Mouse (Mus musculus): Measurements from ENCODE around the gene Pik3c2g. TPM values are rescaled to one million over a fixed set of nuclear protein-coding genes. Genes with fewer than 3 reads are reported as not detected.

Pik3c2g gene
- polyA plus RNA-seq, 1 experiment from 2014 or later: 0.09 TPM

- no peak overlapping the region for H3K4me2 ChIP-seq
- no peaks in the 10 kb centered on the region for H3K27me3 ChIP-seq
- no peaks in the 10 kb centered on the region for H3K4me1 ChIP-seq
- H3K27ac ChIP-seq: no peak overlapping the region
- WGBS: 29% methylated on average over 2 of the region's 2 CpGs
- H3K9ac ChIP-seq: no peak overlapping the region
- no peak overlapping the region for H3K4me3 ChIP-seq
- no peaks in the 10 kb centered on the region for H3K36me3 ChIP-seq (ENCODE audit: poor library complexity, severe bottlenecking)
- ATAC-seq: no peak
- H3K9me3 ChIP-seq (replicated peaks): no peaks in the 10 kb centered on the region
Measured at GRCm38 (mm10) chr6:139596433-139596832, 9.4 kb downstream of the Pik3c2g start.

- no peak for ATAC-seq
- Histone ChIP-seq H3K4me2 (no peak overlapping the region), H3K36me3 (ENCODE audit: poor library complexity, severe bottlenecking) (no peaks in the 10 kb centered on the region), H3K27ac (no peak overlapping the region), H3K27me3 (no peaks in the 10 kb centered on the region), H3K9me3 (replicated peaks) (no peaks in the 10 kb centered on the region), H3K4me1 (no peaks in the 10 kb centered on the region), H3K4me3 (no peak overlapping the region), H3K9ac (no peak overlapping the region)
- 89% methylated on average over 1 of the region's 1 CpGs for WGBS
Measured at GRCm38 (mm10) chr6:139599216-139599615, 12.2 kb downstream of the Pik3c2g start.

GRCm38 (mm10) chr6:139618774-139619173 lies 31.8 kb downstream of the Pik3c2g start:
- Histone ChIP-seq H3K4me3 (no peak overlapping the region), H3K27me3 (no peaks in the 10 kb centered on the region), H3K4me1 (no peaks in the 10 kb centered on the region), H3K9ac (no peak overlapping the region), H3K4me2 (no peak overlapping the region), H3K9me3 (replicated peaks) (no peaks in the 10 kb centered on the region), H3K36me3 (ENCODE audit: poor library complexity, severe bottlenecking) (no peaks in the 10 kb centered on the region), H3K27ac (no peak overlapping the region)
- 85% methylated on average over 4 of the region's 4 CpGs for WGBS
- no peak for ATAC-seq

GRCm38 (mm10) chr6:139624756-139625155 lies 37.7 kb downstream of the Pik3c2g start:
- ATAC-seq: no peak
- H3K36me3 ChIP-seq (ENCODE audit: poor library complexity, severe bottlenecking): no peaks in the 10 kb centered on the region
- no peak overlapping the region for H3K27ac ChIP-seq
- no peak overlapping the region for H3K9ac ChIP-seq
- no peaks in the 10 kb centered on the region for H3K4me1 ChIP-seq
- H3K9me3 ChIP-seq (replicated peaks): no peaks in the 10 kb centered on the region
- no peaks in the 10 kb centered on the region for H3K27me3 ChIP-seq
- no peak overlapping the region for H3K4me2 ChIP-seq
- no peak overlapping the region for H3K4me3 ChIP-seq

- H3K27ac ChIP-seq: no peak overlapping the region
- no peaks in the 10 kb centered on the region for H3K36me3 ChIP-seq (ENCODE audit: poor library complexity, severe bottlenecking)
- 91% methylated on average over 3 of the region's 3 CpGs for WGBS
- no peak overlapping the region for H3K4me2 ChIP-seq
- ATAC-seq: no peak
- H3K9me3 ChIP-seq (replicated peaks): no peaks in the 10 kb centered on the region
- H3K27me3 ChIP-seq: no peaks in the 10 kb centered on the region
- H3K9ac ChIP-seq: no peak overlapping the region
- no peaks in the 10 kb centered on the region for H3K4me1 ChIP-seq
- no peak overlapping the region for H3K4me3 ChIP-seq
Measured at GRCm38 (mm10) chr6:139634561-139634960, 47.5 kb downstream of the Pik3c2g start.

GRCm38 (mm10) chr6:139655399-139655798 lies 68.4 kb downstream of the Pik3c2g start:
- WGBS: 31% methylated on average over 4 of the region's 4 CpGs
- ATAC-seq: no peak
- no peak overlapping the region for H3K27ac ChIP-seq
- no peaks in the 10 kb centered on the region for H3K4me1 ChIP-seq
- no peaks in the 10 kb centered on the region for H3K36me3 ChIP-seq (ENCODE audit: poor library complexity, severe bottlenecking)
- no peak overlapping the region for H3K4me3 ChIP-seq
- H3K27me3 ChIP-seq: no peaks in the 10 kb centered on the region
- 0 out of 2 replicates have a peak, but pooled peaks cover 5% of the 10 kb centered on the region for H3K9me3 ChIP-seq (replicated peaks)
- H3K4me2 ChIP-seq: no peak overlapping the region
- H3K9ac ChIP-seq: no peak overlapping the region

- H3K4me3 ChIP-seq: no peak overlapping the region
- H3K36me3 ChIP-seq (ENCODE audit: poor library complexity, severe bottlenecking): no peaks in the 10 kb centered on the region
- H3K27ac ChIP-seq: no peak overlapping the region
- no peaks in the 10 kb centered on the region for H3K4me1 ChIP-seq
- WGBS: 48% methylated on average over 1 of the region's 1 CpGs
- ATAC-seq: 0 out of 2 replicates have a peak, but pooled peaks have one; percentile 19
- no peaks in the 10 kb centered on the region for H3K27me3 ChIP-seq
- 0 out of 2 replicates have a peak, but pooled peaks cover 5% of the 10 kb centered on the region for H3K9me3 ChIP-seq (replicated peaks)
- H3K9ac ChIP-seq: no peak overlapping the region
- H3K4me2 ChIP-seq: no peak overlapping the region
Measured at GRCm38 (mm10) chr6:139662462-139662861, 75.4 kb downstream of the Pik3c2g start.

- no peak overlapping the region for H3K27ac ChIP-seq
- no peak; the same call in 1 of the 2 replicates for ATAC-seq
- H3K4me2 ChIP-seq: no peak overlapping the region
- no peaks in the 10 kb centered on the region for H3K9me3 ChIP-seq (replicated peaks)
- whole genome bisulfite sequencing: 61% methylated on average over 3 of the region's 3 CpGs
- H3K9ac ChIP-seq: no peak overlapping the region
- no peaks in the 10 kb centered on the region for H3K4me1 ChIP-seq
- H3K27me3 ChIP-seq: no peaks in the 10 kb centered on the region
- H3K36me3 ChIP-seq (ENCODE audit: poor library complexity, severe bottlenecking): no peaks in the 10 kb centered on the region
- no peak overlapping the region for H3K4me3 ChIP-seq
Measured at GRCm38 (mm10) chr6:139718416-139718984, 131.5 kb downstream of the Pik3c2g start.

GRCm38 (mm10) chr6:139719639-139720221 lies 132.7 kb downstream of the Pik3c2g start:
- no peak overlapping the region for H3K27ac ChIP-seq
- peak; percentile 33; the same call in 1 of the 2 replicates for ATAC-seq
- H3K36me3 ChIP-seq (ENCODE audit: poor library complexity, severe bottlenecking): no peaks in the 10 kb centered on the region
- H3K9me3 ChIP-seq (replicated peaks): no peaks in the 10 kb centered on the region
- no peaks in the 10 kb centered on the region for H3K4me1 ChIP-seq
- no peak overlapping the region for H3K4me2 ChIP-seq
- WGBS: 72% methylated on average over 13 of the region's 13 CpGs
- no peak overlapping the region for H3K4me3 ChIP-seq
- no peaks in the 10 kb centered on the region for H3K27me3 ChIP-seq
- no peak overlapping the region for H3K9ac ChIP-seq

- H3K4me3 ChIP-seq: no peak overlapping the region
- no peak overlapping the region for H3K9ac ChIP-seq
- H3K4me1 ChIP-seq: no peaks in the 10 kb centered on the region
- no peaks in the 10 kb centered on the region for H3K36me3 ChIP-seq (ENCODE audit: poor library complexity, severe bottlenecking)
- 89% methylated on average over 9 of the region's 9 CpGs for WGBS
- no peaks in the 10 kb centered on the region for H3K27me3 ChIP-seq
- ATAC-seq: no peak
- no peaks in the 10 kb centered on the region for H3K9me3 ChIP-seq (replicated peaks)
- H3K27ac ChIP-seq: no peak overlapping the region
- no peak overlapping the region for H3K4me2 ChIP-seq
Measured at GRCm38 (mm10) chr6:139735708-139736626, 148.9 kb downstream of the Pik3c2g start.

GRCm38 (mm10) chr6:139738350-139738749 lies 151.3 kb downstream of the Pik3c2g start:
- Histone ChIP-seq H3K4me3 (no peak overlapping the region), H3K4me1 (no peaks in the 10 kb centered on the region), H3K4me2 (no peak overlapping the region), H3K27me3 (no peaks in the 10 kb centered on the region), H3K36me3 (ENCODE audit: poor library complexity, severe bottlenecking) (no peaks in the 10 kb centered on the region), H3K9ac (no peak overlapping the region), H3K27ac (no peak overlapping the region), H3K9me3 (replicated peaks) (no peaks in the 10 kb centered on the region)
- ATAC-seq: 0 out of 2 replicates have a peak, but pooled peaks have one; percentile 58
- WGBS: 55% methylated on average over 5 of the region's 5 CpGs

Data from forebrain, embryonic 13.5 days (tissue).